In the genomic region with DNA sequence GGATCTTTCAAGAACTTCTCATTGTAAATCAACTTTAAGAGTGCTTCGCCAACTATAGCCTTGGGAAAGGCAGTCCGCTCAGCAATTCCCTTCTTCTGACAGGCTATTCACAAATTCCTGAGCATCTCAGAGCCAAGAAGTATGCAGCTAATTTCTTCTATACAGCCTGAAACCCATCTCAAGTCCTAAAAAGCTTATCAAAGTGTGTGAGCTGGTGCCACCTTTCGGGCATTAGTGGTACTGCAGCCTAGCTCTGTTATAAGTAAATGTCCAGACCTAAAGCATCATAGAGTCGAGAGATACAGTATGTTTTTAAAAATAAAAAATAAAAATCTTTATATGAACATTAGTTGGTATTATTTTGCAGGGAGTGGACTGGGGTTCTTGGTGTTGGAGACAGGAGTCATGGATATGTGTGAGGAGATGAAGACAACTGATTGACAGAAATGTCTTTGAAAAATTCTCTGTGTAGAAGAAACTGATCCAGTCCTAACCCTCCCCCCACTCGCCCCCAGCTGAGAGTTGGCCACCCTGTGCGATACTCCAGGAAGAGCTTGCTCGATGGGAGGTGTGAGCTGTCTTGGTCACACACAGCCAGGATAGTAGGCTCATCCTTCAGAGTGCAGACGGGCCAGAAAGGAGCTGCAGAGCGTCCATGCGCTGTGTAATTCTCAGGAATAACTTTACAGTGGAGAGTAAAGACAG, we compare ENCODE assay signal across 8 mouse cellular contexts. TPM values are rescaled to one million over a fixed set of nuclear protein-coding genes. Genes with fewer than 3 reads are reported as not detected.
DNase-seq lines count a peak whose midpoint lies in the region; ATAC-seq and TF ChIP-seq lines count a peak whose summit lies in the region.

No protein-coding gene starts in this region.

- no peak for TF ChIP-seq POLR2A in cerebellum, adult 2 months (IDR thresholded peaks at IDR 0.05; ENCODE audit: borderline replicate concordance, insufficient read depth, low read length)

- H3K36me3 ChIP-seq in kidney, embryonic 15.5 days, result no peaks in the 10 kb centered on the region
- no peaks in the 10 kb centered on the region for H3K36me3 ChIP-seq in forebrain, postnatal 0 days (ENCODE audit: insufficient read depth)
- H3K36me3 ChIP-seq in intestine, embryonic 16.5 days (ENCODE audit: control insufficient read depth, insufficient read depth, low read length), result no peaks in the 10 kb centered on the region
- H3K36me3 ChIP-seq in midbrain, embryonic 12.5 days, result no peaks in the 10 kb centered on the region

- peak; percentile 54; the same call in 1 of the 2 replicates for TF ChIP-seq CTCF in cerebellum, adult 2 months (IDR thresholded peaks at IDR 0.05; ENCODE audit: borderline replicate concordance, insufficient read depth, low read depth, low read length)
- TF ChIP-seq CTCF in forebrain, postnatal 0 days (IDR thresholded peaks at IDR 0.05; ENCODE audit: low read depth), result peak; percentile 91

- H3K4me2 ChIP-seq in kidney, embryonic 15.5 days, result no peak overlapping the region
- no peak overlapping the region for H3K4me2 ChIP-seq in forebrain, postnatal 0 days (ENCODE audit: low read depth)
- H3K4me2 ChIP-seq in intestine, embryonic 16.5 days (ENCODE audit: low read depth, low read length), result no peak overlapping the region
- no peak overlapping the region for H3K4me2 ChIP-seq in midbrain, embryonic 12.5 days (replicated peaks)

- H3K9ac ChIP-seq in kidney, embryonic 15.5 days, result no peak overlapping the region
- H3K9ac ChIP-seq in forebrain, postnatal 0 days, result no peak overlapping the region
- no peak overlapping the region for H3K9ac ChIP-seq in intestine, embryonic 16.5 days (ENCODE audit: low read depth, low read length)
- no peak overlapping the region for H3K9ac ChIP-seq in midbrain, embryonic 12.5 days (replicated peaks)

- no peak overlapping the region for H3K27ac ChIP-seq in kidney, embryonic 15.5 days
- H3K27ac ChIP-seq in cerebellum, adult 2 months (ENCODE audit: insufficient read depth, low read length), result no peak overlapping the region
- no peak overlapping the region for H3K27ac ChIP-seq in forebrain, postnatal 0 days (ENCODE audit: low read depth, low read length)
- H3K27ac ChIP-seq in intestine, embryonic 16.5 days (ENCODE audit: low read length), result no peak overlapping the region
- no peak overlapping the region for H3K27ac ChIP-seq in midbrain, embryonic 12.5 days (replicated peaks)

- intact Hi-C loops in left cerebral cortex, postnatal 14 days (cut with DNase I), result loop anchor here (2.0 kb wide), 1 partner anchor 366 kb away; no protein-coding TSS in a partner anchor

- no peaks in the 10 kb centered on the region for H3K27me3 ChIP-seq in kidney, embryonic 15.5 days
- no peaks in the 10 kb centered on the region; the same call in 1 of the 2 replicates for H3K27me3 ChIP-seq in cerebellum, adult 2 months (ENCODE audit: control insufficient read depth, insufficient read depth, low read length)
- no peaks in the 10 kb centered on the region; the same call in 1 of the 2 replicates for H3K27me3 ChIP-seq in forebrain, postnatal 0 days (ENCODE audit: insufficient read depth, low read length)
- no peaks in the 10 kb centered on the region for H3K27me3 ChIP-seq in intestine, embryonic 16.5 days (replicated peaks; ENCODE audit: control insufficient read depth, insufficient read depth, low read length)
- no peaks in the 10 kb centered on the region for H3K27me3 ChIP-seq in midbrain, embryonic 12.5 days

- DNase-seq in kidney, adult 11 months, result peak; percentile 54
- peak; percentile 33 to 54 for DNase-seq in cerebellum, adult 2 months
- DNase-seq in forebrain, postnatal 0 days, result peak; percentile 86
- DNase-seq in left cerebral cortex, postnatal 14 days (ENCODE audit: low spot score in 2 of 2), result peak; percentile 85 to 86
- peak; percentile 33 to 61 for DNase-seq in spleen, postnatal 10 days (ENCODE audit: low spot score in 2 of 2)

- no peak; the same call in 1 of the 2 replicates for ATAC-seq in kidney, embryonic 15.5 days (replicated peaks; ENCODE audit: low FRiP score)
- peak; percentile 74 for ATAC-seq in forebrain, postnatal 0 days
- ATAC-seq in intestine, embryonic 16.5 days, result peak; percentile 18; the same call in 1 of the 2 replicates
- peak; percentile 30; the same call in 1 of the 2 replicates for ATAC-seq in midbrain, embryonic 12.5 days (ENCODE audit: low FRiP score, low read depth)

- H3K9me3 ChIP-seq in kidney, embryonic 15.5 days (replicated peaks), result no peaks in the 10 kb centered on the region
- no peaks in the 10 kb centered on the region for H3K9me3 ChIP-seq in forebrain, postnatal 0 days (ENCODE audit: low read length)
- no peaks in the 10 kb centered on the region for H3K9me3 ChIP-seq in intestine, embryonic 16.5 days (ENCODE audit: control insufficient read depth, low read length)
- H3K9me3 ChIP-seq in midbrain, embryonic 12.5 days, result no peaks in the 10 kb centered on the region

- WGBS in kidney, embryonic 15.5 days, result 57% methylated on average over 10 of the region's 10 CpGs
- WGBS in cerebellum, adult 2 months, result 53% methylated on average over 10 of the region's 10 CpGs
- WGBS in forebrain, postnatal 0 days, result 55% methylated on average over 10 of the region's 10 CpGs
- WGBS in intestine, embryonic 16.5 days, result 50% methylated on average over 10 of the region's 10 CpGs
- 57% methylated on average over 10 of the region's 10 CpGs for WGBS in midbrain, embryonic 12.5 days

- no peak overlapping the region for H3K4me3 ChIP-seq in kidney, embryonic 15.5 days (replicated peaks)
- no peak overlapping the region for H3K4me3 ChIP-seq in cerebellum, adult 2 months (replicated peaks; ENCODE audit: insufficient read depth, low read depth, low read length)
- H3K4me3 ChIP-seq in forebrain, postnatal 0 days (ENCODE audit: low read depth, low read length), result no peak overlapping the region
- H3K4me3 ChIP-seq in intestine, embryonic 16.5 days (ENCODE audit: low read length), result no peak overlapping the region
- H3K4me3 ChIP-seq in midbrain, embryonic 12.5 days, result no peak overlapping the region

- no peaks in the 10 kb centered on the region for H3K4me1 ChIP-seq in kidney, embryonic 15.5 days
- no peaks in the 10 kb centered on the region for H3K4me1 ChIP-seq in cerebellum, adult 2 months (ENCODE audit: control insufficient read depth, insufficient read depth, low read length)
- H3K4me1 ChIP-seq in forebrain, postnatal 0 days (ENCODE audit: insufficient read depth), result no peaks in the 10 kb centered on the region
- no peaks in the 10 kb centered on the region for H3K4me1 ChIP-seq in intestine, embryonic 16.5 days (ENCODE audit: control insufficient read depth, insufficient read depth, low read length)
- H3K4me1 ChIP-seq in midbrain, embryonic 12.5 days, result no peaks in the 10 kb centered on the region

RNA-seq across cellular contexts. Expression of gene Bod1, which starts 56.4 kb away (rescaled TPM):
- 84.9 and 86.8 TPM in 2 replicates for polyA plus RNA-seq in kidney, embryonic 15.5 days (2015; fragmentation: Nextera tagmentation; extraction: Ambion mirVana)
- polyA plus RNA-seq in cerebellum, adult 2 months (2012; rRNA removed), result 130 and 139 TPM in 2 replicates
- 123 and 131 TPM in 2 replicates for total RNA-seq in forebrain, postnatal 0 days (2014; rRNA removed)
- 147 and 160 TPM in 2 replicates for polyA plus RNA-seq in forebrain, postnatal 0 days (2015; fragmentation: Nextera tagmentation; extraction: Ambion mirVana)
- 46.9 and 54.8 TPM in 2 replicates for polyA plus RNA-seq in intestine, embryonic 16.5 days (2015; fragmentation: Nextera tagmentation; extraction: Ambion mirVana)
- 10 to 100 TPM; 87.2 to 90.5 TPM for total RNA-seq in left cerebral cortex, postnatal 14 days (2021)
- 162 and 177 TPM in 2 replicates for polyA plus RNA-seq in midbrain, embryonic 12.5 days (2016; fragmentation: Nextera tagmentation; extraction: Ambion mirVana)
